Mouse (Mus musculus) MEL (cell line): ENCODE data around the gene Gm28035. TPM values are rescaled to one million over a fixed set of nuclear protein-coding genes. Genes with fewer than 3 reads are reported as not detected.

Experiments used
- DNase-seq: peaks from one replicate; pipeline ENCODE4 v3.0.0; 2011; ENCODE audit warnings: low read depth, low spot score
- H3K27ac ChIP-seq: 2 replicates; pipeline ENCODE4 v1.5.1; 2012; ENCODE audit warnings: low read depth, mild to moderate bottlenecking, control low read depth, low read length, moderate library complexity; ENCODE audit not compliant: control insufficient read depth
- H3K27me3 ChIP-seq, 2 experiments: fragments of 150-350 bp in 1 of 2; sonication (generic) in 1 of 2; 2 replicates each; pipeline ENCODE4 v1.6.1; 2012; ENCODE audit warnings: low read length in 2 of 2, mild to moderate bottlenecking in 2 of 2, improper control_type of control experiment in 1 of 2, moderate library complexity in 1 of 2; ENCODE audit not compliant: insufficient read depth in 2 of 2, control insufficient read depth in 1 of 2
- H3K36me3 ChIP-seq, 2 experiments: 2 replicates each; pipeline ENCODE4 v1.6.1; 2012 to 2014; ENCODE audit warnings: low read length in 2 of 2, improper control_type of control experiment in 1 of 2, inconsistent platforms in 1 of 2, mild to moderate bottlenecking in 1 of 2; ENCODE audit not compliant: insufficient read depth in 2 of 2, control insufficient read depth in 1 of 2
- H3K4me1 ChIP-seq, 2 experiments: fragments of 150-350 bp in 1 of 2; sonication (generic) in 1 of 2; 2 replicates each; pipeline ENCODE4 v1.6.1; 2012; ENCODE audit warnings: low read length in 2 of 2, improper control_type of control experiment in 1 of 2, mild to moderate bottlenecking in 1 of 2; ENCODE audit not compliant: insufficient read depth in 2 of 2, control insufficient read depth in 1 of 2
- H3K4me3 ChIP-seq, 2 experiments: fragments of 150-350 bp in 1 of 2; sonication (generic) in 1 of 2; 2 replicates each; pipeline ENCODE4 v1.5.1; 2012; ENCODE audit warnings: low read depth in 2 of 2, low read length in 2 of 2, mild to moderate bottlenecking in 2 of 2, moderate library complexity in 2 of 2, control low read depth in 1 of 2, improper control_type of control experiment in 1 of 2; ENCODE audit not compliant: control insufficient read depth in 1 of 2, insufficient read depth in 1 of 2
- H3K79me2 ChIP-seq: 2 replicates; pipeline ENCODE4 v1.6.1; 2012; ENCODE audit warnings: mild to moderate bottlenecking, low read length, moderate library complexity; ENCODE audit not compliant: control insufficient read depth, poor library complexity, insufficient read depth
- H3K9ac ChIP-seq: 2 replicates; pipeline ENCODE4 v1.6.1; 2012; ENCODE audit warnings: low read depth, mild to moderate bottlenecking, control low read depth, low read length, moderate library complexity; ENCODE audit not compliant: control insufficient read depth, poor library complexity, severe bottlenecking
- H3K9me3 ChIP-seq: fragments of 150-350 bp; sonication (generic); replicated peaks from 2 replicates; pipeline ENCODE4 v1.6.1; 2012; ENCODE audit warnings: mild to moderate bottlenecking, low read length, improper control_type of control experiment, moderate library complexity; ENCODE audit not compliant: insufficient read depth
- BHLHE40 ChIP-seq: IDR thresholded peaks from 2 replicates; pipeline ENCODE4 v1.6.1; 2012; ENCODE audit warnings: low read depth, mild to moderate bottlenecking, inconsistent platforms, low read length, improper control_type of control experiment, borderline replicate concordance
- CHD1 ChIP-seq: IDR thresholded peaks from 2 replicates; pipeline ENCODE4 v1.6.1; 2012; ENCODE audit warnings: low read depth, mild to moderate bottlenecking, inconsistent platforms, low read length, improper control_type of control experiment
- EP300 ChIP-seq, 2 experiments: IDR thresholded peaks; 2 replicates each; pipeline ENCODE4 v1.6.1; 2011; ENCODE audit warnings: improper control_type of control experiment in 2 of 2, low read length in 2 of 2, low read depth in 1 of 2, mild to moderate bottlenecking in 1 of 2
- GABPA ChIP-seq: IDR thresholded peaks from 2 replicates; pipeline ENCODE4 v1.6.1; 2012; ENCODE audit warnings: low read depth, mild to moderate bottlenecking, inconsistent platforms, low read length, improper control_type of control experiment, moderate library complexity
- JUND ChIP-seq: IDR thresholded peaks from 2 replicates; pipeline ENCODE4 v1.6.1; 2011; ENCODE audit warnings: low read depth, mild to moderate bottlenecking, improper control_type of control experiment, low read length
- MXI1 ChIP-seq: IDR thresholded peaks from 2 replicates; pipeline ENCODE4 v1.6.1; 2011; ENCODE audit warnings: mild to moderate bottlenecking, low read depth, low read length, improper control_type of control experiment
- MYC ChIP-seq: IDR thresholded peaks from 2 replicates; pipeline ENCODE4 v1.6.1; 2011; ENCODE audit warnings: low read depth, mild to moderate bottlenecking, low read length, improper control_type of control experiment, moderate library complexity
- NELFE ChIP-seq: IDR thresholded peaks from 2 replicates; pipeline ENCODE4 v1.6.1; 2011; ENCODE audit warnings: low read depth, low read length, improper control_type of control experiment
- NRF1 ChIP-seq: IDR thresholded peaks from 2 replicates; pipeline ENCODE4 v1.6.1; 2014; ENCODE audit warnings: low read depth, mild to moderate bottlenecking, inconsistent platforms, low read length, improper control_type of control experiment, moderate library complexity; ENCODE audit not compliant: poor library complexity, insufficient read depth, severe bottlenecking
- POLR2A ChIP-seq, 2 experiments: IDR thresholded peaks; 2 replicates each; pipeline ENCODE4 v1.6.1; 2011 to 2012; ENCODE audit warnings: low read length in 2 of 2, mild to moderate bottlenecking in 2 of 2, control low read depth in 1 of 2, improper control_type of control experiment in 1 of 2, low read depth in 1 of 2, moderate library complexity in 1 of 2; ENCODE audit not compliant: control insufficient read depth in 1 of 2, insufficient read depth in 1 of 2, poor library complexity in 1 of 2
- POLR2AphosphoS2 ChIP-seq: IDR thresholded peaks from 2 replicates; pipeline ENCODE4 v1.6.1; 2011; ENCODE audit warnings: low read length, improper control_type of control experiment
- POLR2AphosphoS5 ChIP-seq: IDR thresholded peaks from 2 replicates; pipeline ENCODE4 v1.6.1; 2012; ENCODE audit warnings: low read depth, borderline replicate concordance, mild to moderate bottlenecking, inconsistent platforms, low read length, moderate library complexity, mixed read lengths
- RAD21 ChIP-seq: IDR thresholded peaks from 2 replicates; pipeline ENCODE4 v1.6.1; 2011; ENCODE audit warnings: mild to moderate bottlenecking, low read depth, low read length, improper control_type of control experiment
- SIN3A ChIP-seq: IDR thresholded peaks from 2 replicates; pipeline ENCODE4 v1.6.1; 2012; ENCODE audit warnings: low read length, improper control_type of control experiment, inconsistent platforms
- SMC3 ChIP-seq: IDR thresholded peaks from 2 replicates; pipeline ENCODE4 v1.6.1; 2011; ENCODE audit warnings: low read depth, low read length, improper control_type of control experiment
- TAL1 ChIP-seq: IDR thresholded peaks from 2 replicates; pipeline ENCODE4 v1.6.1; 2012; ENCODE audit warnings: mild to moderate bottlenecking, inconsistent platforms, low read length, moderate library complexity, mixed read lengths
- TCF12 ChIP-seq: IDR thresholded peaks from 2 replicates; pipeline ENCODE4 v1.6.1; 2014; ENCODE audit warnings: low read depth, mild to moderate bottlenecking, inconsistent platforms, low read length, improper control_type of control experiment, moderate library complexity
- UBTF ChIP-seq: IDR thresholded peaks from 2 replicates; pipeline ENCODE4 v1.6.1; 2012; ENCODE audit warnings: low read depth, mild to moderate bottlenecking, inconsistent platforms, low read length, improper control_type of control experiment, moderate library complexity, borderline replicate concordance; ENCODE audit not compliant: insufficient read depth
- ZC3H11A ChIP-seq: IDR thresholded peaks from 2 replicates; pipeline ENCODE4 v1.6.1; 2012; ENCODE audit warnings: low read depth, mild to moderate bottlenecking, inconsistent platforms, low read length, improper control_type of control experiment
- ZKSCAN1 ChIP-seq: IDR thresholded peaks from 2 replicates; pipeline ENCODE4 v1.6.1; 2012; ENCODE audit warnings: low read depth, mild to moderate bottlenecking, inconsistent platforms, low read length, improper control_type of control experiment, moderate library complexity
- ZMIZ1 ChIP-seq: IDR thresholded peaks from 2 replicates; pipeline ENCODE4 v1.6.1; 2012; ENCODE audit warnings: low read depth, mild to moderate bottlenecking, inconsistent platforms, low read length, improper control_type of control experiment, moderate library complexity
- ZNF384 ChIP-seq: IDR thresholded peaks from 2 replicates; pipeline ENCODE4 v1.6.1; 2012; ENCODE audit warnings: low read depth, mild to moderate bottlenecking, inconsistent platforms, low read length, improper control_type of control experiment
- polyA plus RNA-seq, 2 experiments: library from polyadenylated mRNA; stranded (reverse) in 1 of 2; unstranded in 1 of 2; fragments of >175 nt in 1 of 2; fragments of >200 nt in 1 of 2; gene quantifications; 2 replicates each; pipeline versions ENCODE4 v1.2.1 to v1.2.4; 2012; ENCODE audit warnings: low replicate concordance in 2 of 2, low read depth in 1 of 2; ENCODE audit not compliant: insufficient read length in 2 of 2, insufficient read depth in 1 of 2, missing spikeins in 1 of 2
- total RNA-seq: library from RNA; depleted of rRNA; stranded (reverse); fragments of 300-350 nt; gene quantifications from 2 replicates; pipeline ENCODE4 v1.2.3, GENCODE M21; 2012

The Gm28035 gene
- total and polyA plus RNA-seq, 3 experiments, result 0.26 TPM; not detected in 2

GRCm38 (mm10) chr2:30262840-30263441 is 22.6 kb downstream of the Gm28035 start:
- Histone ChIP-seq H3K79me2 (no peaks in the 10 kb centered on the region; the same call in 1 of the 2 replicates), H3K9ac (no peak overlapping the region), H3K27ac (no peak overlapping the region), H3K27me3 (no peaks in the 10 kb centered on the region), H3K4me1 (peaks cover 19 to 25% of the 10 kb centered on the region in 2 experiments), H3K4me3 (no peak overlapping the region), H3K9me3 (no peaks in the 10 kb centered on the region), H3K36me3 (peaks cover 0 to 20% of the 10 kb centered on the region in 2 experiments; a peak in 3 of 4 replicates)
- TF ChIP-seq ZMIZ1 (no peak), JUND (no peak), SMC3 (no peak), ZKSCAN1 (no peak), MXI1 (no peak), CHD1 (no peak), NELFE (no peak), POLR2A (IDR thresholded peaks at IDR 0.05; ENCODE audit: control insufficient read depth in 1 of 2, insufficient read depth in 1 of 2, low read depth in 1 of 2, low read length in 2 of 2, poor library complexity in 1 of 2) (no peak), SIN3A (no peak), TAL1 (no peak), RAD21 (no peak), NRF1 (no peak), GABPA (no peak), BHLHE40 (no peak), POLR2AphosphoS2 (no peak), TCF12 (no peak), EP300 (IDR thresholded peaks at IDR 0.05; ENCODE audit: low read depth in 1 of 2, low read length in 2 of 2) (no peak)
- no peak for DNase-seq

DNA sequence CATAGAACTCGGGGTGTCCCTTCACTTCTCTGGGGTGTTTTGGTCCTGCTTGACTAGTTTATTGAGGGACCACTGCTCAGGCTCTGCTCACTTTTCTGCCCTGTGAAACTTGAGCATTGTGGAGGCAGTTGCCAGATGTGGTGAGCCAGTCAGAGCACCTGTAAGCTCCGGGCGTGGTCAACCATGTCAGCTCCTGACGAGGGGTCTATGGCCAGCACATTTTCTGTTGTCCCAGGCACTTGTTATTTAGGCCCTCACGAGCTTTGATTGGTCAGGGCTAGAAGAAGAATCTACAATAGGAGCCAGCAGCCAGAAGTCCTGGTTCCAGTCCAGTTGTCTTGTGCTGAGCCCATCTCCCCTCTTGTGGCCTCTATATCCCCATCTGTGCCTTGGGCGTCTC is 23.4 kb downstream of the Gm28035 start:
- no peak for TF ChIP-seq UBTF
- TF ChIP-seq GABPA, result no peak
- TF ChIP-seq MYC, result no peak
- no peak for TF ChIP-seq POLR2AphosphoS2
- TF ChIP-seq ZNF384, result no peak
- no peak for TF ChIP-seq ZC3H11A
- no peak for TF ChIP-seq MXI1
- TF ChIP-seq TCF12, result no peak
- no peak for TF ChIP-seq NELFE
- TF ChIP-seq BHLHE40, result no peak
- TF ChIP-seq POLR2AphosphoS5, result no peak
- no peak for TF ChIP-seq RAD21
- TF ChIP-seq ZKSCAN1, result no peak
- TF ChIP-seq TAL1, result no peak
- no peak for TF ChIP-seq SIN3A
- TF ChIP-seq NRF1, result no peak
- Histone ChIP-seq H3K9me3 (no peaks in the 10 kb centered on the region), H3K9ac (no peak overlapping the region), H3K4me1 (peaks cover 19 to 25% of the 10 kb centered on the region in 2 experiments), H3K36me3 (peaks cover 0 to 20% of the 10 kb centered on the region in 2 experiments; a peak in 3 of 4 replicates), H3K4me3 (no peak overlapping the region), H3K27me3 (no peaks in the 10 kb centered on the region), H3K27ac (no peak overlapping the region), H3K79me2 (no peaks in the 10 kb centered on the region; the same call in 1 of the 2 replicates)
- no peak for DNase-seq
